Mouse (Mus musculus): ENCODE results near the gene Nusap1. TPM values are rescaled to one million over a fixed set of nuclear protein-coding genes. Genes with fewer than 3 reads are reported as not detected.
A peak's percentile ranks its signal among the peaks of the same experiment; 100 is the strongest.

Nusap1 gene
- 86.3 and 90.9 TPM in 2 replicates for polyA plus RNA-seq (2016; fragmentation: Nextera tagmentation; extraction: Ambion mirVana)

- H3K4me1 ChIP-seq = peaks cover 32% of the 10 kb centered on the region
- no peaks in the 10 kb centered on the region for H3K9me3 ChIP-seq
- H3K9ac ChIP-seq (replicated peaks) = peak within 1 kb of the TSS; percentile 76
- H3K36me3 ChIP-seq = peaks cover 3% of the 10 kb centered on the region; the same call in 1 of the 2 replicates
- no peaks in the 10 kb centered on the region for H3K27me3 ChIP-seq
- ATAC-seq (ENCODE audit: low FRiP score, low read depth) = peak; percentile 100
- peak within 1 kb of the TSS; percentile 52 for H3K27ac ChIP-seq (replicated peaks)
- peak within 1 kb of the TSS; percentile 83 for H3K4me3 ChIP-seq
- whole genome bisulfite sequencing = under 1% methylated on average over 55 of the region's 55 CpGs
- peak within 1 kb of the TSS; percentile 94 for H3K4me2 ChIP-seq (replicated peaks)
Measured at GRCm38 (mm10) chr2:119618199-119618982, at the start of gene Nusap1, which contains the start of gene Oip5. Nusap1 (plus strand) TSS chr2:119618298. Oip5 (minus strand) TSS chr2:119618469.

DNA sequence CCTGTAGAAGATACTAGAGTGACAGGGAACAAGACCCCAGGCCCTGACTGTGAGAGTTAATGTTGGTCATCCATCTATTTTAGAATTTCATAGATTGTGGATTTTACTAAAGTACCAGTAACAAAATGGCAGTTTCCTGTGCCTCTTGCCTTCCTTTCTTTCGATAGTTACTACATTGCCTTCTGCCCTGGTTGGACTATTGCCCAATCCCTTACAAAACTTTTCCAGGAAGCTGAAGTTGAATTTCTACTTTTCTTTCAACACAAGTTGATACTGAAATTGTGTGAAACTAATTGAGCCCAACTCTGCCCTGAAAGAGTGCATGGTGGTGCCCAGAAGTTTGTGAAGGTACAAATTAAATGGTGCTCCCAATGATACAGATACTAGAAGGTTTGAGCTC is 45.6 kb upstream of the Nusap1 start:
- no peak for ATAC-seq (ENCODE audit: low FRiP score, low read depth)
- Histone ChIP-seq H3K4me1 (no peaks in the 10 kb centered on the region), H3K9ac (replicated peaks) (no peak overlapping the region), H3K27me3 (no peaks in the 10 kb centered on the region), H3K27ac (replicated peaks) (no peak overlapping the region), H3K9me3 (no peaks in the 10 kb centered on the region), H3K4me3 (no peak overlapping the region), H3K36me3 (peaks cover 18% of the 10 kb centered on the region), H3K4me2 (replicated peaks) (no peak overlapping the region)
- WGBS = 96% methylated on average over 1 of the region's 1 CpGs

- Histone ChIP-seq H3K9ac (replicated peaks) (no peak overlapping the region), H3K36me3 (0 out of 2 replicates have a peak, but pooled peaks cover 7% of the 10 kb centered on the region), H3K27ac (replicated peaks) (no peak overlapping the region), H3K27me3 (no peaks in the 10 kb centered on the region), H3K4me2 (replicated peaks) (no peak overlapping the region), H3K4me1 (no peaks in the 10 kb centered on the region; the same call in 1 of the 2 replicates), H3K4me3 (no peak overlapping the region), H3K9me3 (no peaks in the 10 kb centered on the region)
- no peak for ATAC-seq (ENCODE audit: low FRiP score, low read depth)
- WGBS = 96% methylated on average over 3 of the region's 3 CpGs
Measured at GRCm38 (mm10) chr2:119581571-119581970, 36.5 kb upstream of the Nusap1 start.

DNA sequence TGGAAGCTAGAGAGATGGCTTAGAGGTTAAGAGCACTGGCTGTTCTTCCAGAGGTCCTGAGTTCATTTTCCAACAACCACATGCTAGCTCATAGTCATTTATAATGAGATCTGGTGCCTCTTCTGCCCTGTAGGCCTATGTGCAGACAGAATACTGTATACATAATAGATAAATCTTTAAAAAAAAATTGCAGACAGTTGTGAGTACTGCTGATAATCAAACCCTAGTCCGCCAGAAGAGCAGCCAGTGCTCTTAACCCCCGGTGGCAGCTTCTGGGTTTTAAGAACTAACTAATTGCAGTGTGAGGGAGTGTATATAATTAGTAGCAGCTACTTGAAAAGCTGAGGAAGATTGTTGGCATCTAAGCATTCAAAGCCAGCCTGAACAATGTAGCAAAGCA is 34.7 kb upstream of the Nusap1 start:
- ATAC-seq (ENCODE audit: low FRiP score, low read depth) = no peak
- no peaks in the 10 kb centered on the region; the same call in 1 of the 2 replicates for H3K4me1 ChIP-seq
- H3K27me3 ChIP-seq = no peaks in the 10 kb centered on the region
- H3K27ac ChIP-seq (replicated peaks) = no peak overlapping the region
- no peak overlapping the region for H3K9ac ChIP-seq (replicated peaks)
- WGBS = 77% methylated on average over 2 of the region's 2 CpGs
- H3K4me2 ChIP-seq (replicated peaks) = no peak overlapping the region
- no peak overlapping the region for H3K4me3 ChIP-seq
- H3K9me3 ChIP-seq = no peaks in the 10 kb centered on the region
- no peaks in the 10 kb centered on the region for H3K36me3 ChIP-seq

- Histone ChIP-seq H3K27me3 (no peaks in the 10 kb centered on the region), H3K4me1 (no peaks in the 10 kb centered on the region; the same call in 1 of the 2 replicates), H3K4me2 (replicated peaks) (no peak overlapping the region), H3K27ac (replicated peaks) (no peak overlapping the region), H3K9me3 (no peaks in the 10 kb centered on the region), H3K4me3 (no peak overlapping the region), H3K9ac (replicated peaks) (no peak overlapping the region), H3K36me3 (no peaks in the 10 kb centered on the region)
- WGBS = 93% methylated on average over 8 of the region's 8 CpGs
- ATAC-seq (ENCODE audit: low FRiP score, low read depth) = no peak
Measured at GRCm38 (mm10) chr2:119584282-119584681, 33.8 kb upstream of the Nusap1 start.

GRCm38 (mm10) chr2:119587383-119587782 is 30.7 kb upstream of the Nusap1 start:
- Histone ChIP-seq H3K27me3 (no peaks in the 10 kb centered on the region), H3K4me3 (no peak overlapping the region), H3K27ac (replicated peaks) (no peak overlapping the region), H3K36me3 (peaks cover 8% of the 10 kb centered on the region; the same call in 1 of the 2 replicates), H3K4me1 (no peaks in the 10 kb centered on the region; the same call in 1 of the 2 replicates), H3K4me2 (replicated peaks) (no peak overlapping the region), H3K9ac (replicated peaks) (no peak overlapping the region), H3K9me3 (no peaks in the 10 kb centered on the region)
- no peak for ATAC-seq (ENCODE audit: low FRiP score, low read depth)
- 13% methylated on average over 4 of the region's 4 CpGs for WGBS

- H3K36me3 ChIP-seq = peaks cover 10% of the 10 kb centered on the region
- no peak overlapping the region for H3K27ac ChIP-seq (replicated peaks)
- no peaks in the 10 kb centered on the region for H3K9me3 ChIP-seq
- H3K4me1 ChIP-seq = peaks cover 14% of the 10 kb centered on the region
- no peak for ATAC-seq (ENCODE audit: low FRiP score, low read depth)
- H3K4me3 ChIP-seq = no peak overlapping the region
- no peak overlapping the region for H3K9ac ChIP-seq (replicated peaks)
- H3K4me2 ChIP-seq (replicated peaks) = no peak overlapping the region
- WGBS = 94% methylated on average over 3 of the region's 3 CpGs
- no peaks in the 10 kb centered on the region for H3K27me3 ChIP-seq
Measured at GRCm38 (mm10) chr2:119591247-119591646, 26.9 kb upstream of the Nusap1 start.

DNA sequence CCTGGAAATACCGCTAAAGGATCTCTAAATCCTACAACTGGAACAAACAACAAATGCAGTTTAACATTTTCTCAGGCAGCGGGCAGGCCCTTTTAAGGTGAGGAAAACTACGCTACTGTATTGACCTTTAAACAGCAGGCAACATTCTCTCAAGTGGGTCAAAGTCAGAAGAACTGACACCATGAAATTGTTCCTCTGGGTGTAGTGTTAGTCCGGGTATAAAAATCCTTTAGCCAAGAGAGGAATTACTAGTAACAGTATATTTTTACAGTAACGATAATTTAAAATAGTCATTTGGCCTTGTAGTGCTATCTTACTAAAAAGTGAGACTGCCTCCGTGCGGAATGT is 24.4 kb upstream of the Nusap1 start:
- H3K36me3 ChIP-seq = peaks cover 30% of the 10 kb centered on the region
- 11% methylated on average over 7 of the region's 7 CpGs for WGBS
- peak overlapping the region; percentile 95 for H3K4me3 ChIP-seq
- H3K4me1 ChIP-seq = peaks cover 15% of the 10 kb centered on the region
- no peaks in the 10 kb centered on the region for H3K9me3 ChIP-seq
- peak overlapping the region; percentile 70 for H3K4me2 ChIP-seq (replicated peaks)
- H3K9ac ChIP-seq (replicated peaks) = peak overlapping the region; percentile 24; the same call in 1 of the 2 replicates
- ATAC-seq (ENCODE audit: low FRiP score, low read depth) = peak; percentile 35
- H3K27me3 ChIP-seq = no peaks in the 10 kb centered on the region
- H3K27ac ChIP-seq (replicated peaks) = peak overlapping the region; percentile 84

- peak overlapping the region; percentile 84 for H3K27ac ChIP-seq (replicated peaks)
- peak; percentile 98 for ATAC-seq (ENCODE audit: low FRiP score, low read depth)
- WGBS = under 1% methylated on average over 61 of the region's 61 CpGs
- H3K4me2 ChIP-seq (replicated peaks) = peak overlapping the region; percentile 70
- no peaks in the 10 kb centered on the region for H3K9me3 ChIP-seq
- H3K36me3 ChIP-seq = peaks cover 36% of the 10 kb centered on the region
- H3K27me3 ChIP-seq = no peaks in the 10 kb centered on the region
- H3K4me1 ChIP-seq = peaks cover 15% of the 10 kb centered on the region
- peak overlapping the region; percentile 93 for H3K9ac ChIP-seq (replicated peaks)
- peak overlapping the region; percentile 95 for H3K4me3 ChIP-seq
Measured at GRCm38 (mm10) chr2:119594113-119594981, 23.8 kb upstream of the Nusap1 start.

GRCm38 (mm10) chr2:119595308-119595707 is 22.8 kb upstream of the Nusap1 start:
- Histone ChIP-seq H3K4me1 (peaks cover 15% of the 10 kb centered on the region), H3K27ac (replicated peaks) (no peak overlapping the region), H3K36me3 (peaks cover 44% of the 10 kb centered on the region), H3K27me3 (no peaks in the 10 kb centered on the region), H3K9ac (replicated peaks) (peak overlapping the region; percentile 93), H3K4me2 (replicated peaks) (peak overlapping the region; percentile 70), H3K4me3 (peak overlapping the region; percentile 95), H3K9me3 (no peaks in the 10 kb centered on the region)
- WGBS = 65% methylated on average over 4 of the region's 4 CpGs
- ATAC-seq (ENCODE audit: low FRiP score, low read depth) = no peak

GRCm38 (mm10) chr2:119596781-119597330 is 21.2 kb upstream of the Nusap1 start:
- H3K9ac ChIP-seq (replicated peaks) = no peak overlapping the region

More at GRCm38 (mm10) chr2:119596781-119597330, 21.2 kb upstream of the Nusap1 start:
- no peak overlapping the region for H3K4me3 ChIP-seq
- peaks cover 49% of the 10 kb centered on the region for H3K36me3 ChIP-seq
- no peak overlapping the region for H3K4me2 ChIP-seq (replicated peaks)
- no peaks in the 10 kb centered on the region for H3K9me3 ChIP-seq
- no peak for ATAC-seq (ENCODE audit: low FRiP score, low read depth)
- H3K27ac ChIP-seq (replicated peaks) = no peak overlapping the region
- 91% methylated on average over 8 of the region's 8 CpGs for WGBS
- H3K4me1 ChIP-seq = peaks cover 17% of the 10 kb centered on the region
- no peaks in the 10 kb centered on the region for H3K27me3 ChIP-seq
